Mouse (Mus musculus) E14TG2a.4 (cell line): ENCODE results near the gene Olfr543.

Source experiments
- CTCF ChIP-seq: conservative IDR thresholded peaks from 2 replicates; pipeline ENCODE4 v1.5.1; 2014; ENCODE audit warnings: low read length
- NANOG ChIP-seq: IDR thresholded peaks from 2 replicates; pipeline ENCODE4 v1.6.1; 2014; ENCODE audit warnings: borderline replicate concordance, low read length, mixed read lengths

DNA sequence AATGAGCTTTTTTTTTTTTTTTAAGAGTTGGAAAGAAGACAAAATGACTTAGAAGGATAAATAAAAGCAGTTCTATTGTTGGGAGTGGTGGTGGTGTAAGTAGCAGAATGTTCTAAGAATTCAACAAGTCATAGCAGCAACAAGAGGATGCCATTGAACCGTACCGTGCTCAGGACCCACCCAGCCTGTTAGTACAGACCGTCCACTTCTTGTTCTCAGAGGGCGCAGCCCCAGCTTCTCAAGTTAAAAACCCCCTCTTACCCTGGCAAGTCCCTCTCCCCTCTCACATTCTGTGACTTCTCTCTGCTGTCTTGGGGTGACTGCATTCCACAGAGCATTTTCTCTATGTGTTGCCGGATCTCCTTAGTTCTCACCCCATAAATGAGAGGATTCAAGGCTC lies 4.9 kb downstream of the Olfr543 start:
- TF ChIP-seq CTCF (no peak), NANOG (no peak)
